Mouse (Mus musculus) brain, adult 2 months (tissue): ENCODE measurements at regions not wholly inside any gene's neighbourhood (a gene's known extent, or its start where the extent isn't known, plus 50 kb on each side); places are given as distances from the start of the nearest gene placed in this dataset.
A peak's percentile ranks its signal among the peaks of the same experiment; 100 is the strongest.
"Not testable (repeated sequence)": the region's sequence is repeated elsewhere in the genome, so short reads cannot be mapped to it uniquely, and the experiment has no call there.

Experiments
- DNase-seq: peaks from one replicate; pipeline ENCODE4 v3.0.0; 2011; ENCODE audit warnings: low read depth, low spot score

- DNase-seq, result peak; percentile 87
These were observed 149.3 kb upstream of the Kctd3 start for GRCm38 (mm10) chr1:189156906-189157305.

GRCm38 (mm10) chr1:189154376-189154775 lies 146.7 kb upstream of the Kctd3 start:
- peak; percentile 50 for DNase-seq

- no peak for DNase-seq
These were observed 145.5 kb upstream of the Kctd3 start for GRCm38 (mm10) chr1:189153150-189153549.

- DNase-seq, result no peak
These were observed 135.4 kb upstream of the Kctd3 start for GRCm38 (mm10) chr1:189142982-189143451.

GRCm38 (mm10) chr1:189142551-189142950 lies 134.9 kb upstream of the Kctd3 start:
- no peak for DNase-seq

GRCm38 (mm10) chr1:189141694-189142093 lies 134.1 kb upstream of the Kctd3 start:
- DNase-seq, result no peak

- peak; percentile 35 for DNase-seq
These were observed 129.2 kb upstream of the Kctd3 start for GRCm38 (mm10) chr1:189136731-189137385.

DNA sequence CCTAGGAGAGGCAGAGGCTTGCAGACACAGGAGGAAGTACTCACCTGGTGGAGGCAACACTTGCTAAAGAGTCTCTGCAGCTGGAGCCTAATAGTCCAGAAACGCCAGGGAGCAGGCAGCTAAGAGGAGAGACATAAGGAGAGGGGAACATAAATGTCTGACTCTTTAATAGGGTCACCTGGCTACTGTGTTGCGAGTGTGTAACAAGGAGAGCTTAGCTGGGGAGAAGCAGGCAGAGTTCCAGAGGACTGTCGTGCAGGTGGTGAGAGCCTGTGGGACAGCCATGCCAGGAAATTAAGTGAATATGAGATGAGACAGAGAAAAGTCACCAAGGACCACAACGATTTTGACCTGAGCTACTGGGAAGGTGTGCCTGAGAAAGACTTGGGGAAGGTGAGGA lies 128.2 kb upstream of the Kctd3 start:
- peak; percentile 41 for DNase-seq

- DNase-seq, result no peak
These were observed 121.1 kb upstream of the Kctd3 start for GRCm38 (mm10) chr1:189128706-189129105.

DNA sequence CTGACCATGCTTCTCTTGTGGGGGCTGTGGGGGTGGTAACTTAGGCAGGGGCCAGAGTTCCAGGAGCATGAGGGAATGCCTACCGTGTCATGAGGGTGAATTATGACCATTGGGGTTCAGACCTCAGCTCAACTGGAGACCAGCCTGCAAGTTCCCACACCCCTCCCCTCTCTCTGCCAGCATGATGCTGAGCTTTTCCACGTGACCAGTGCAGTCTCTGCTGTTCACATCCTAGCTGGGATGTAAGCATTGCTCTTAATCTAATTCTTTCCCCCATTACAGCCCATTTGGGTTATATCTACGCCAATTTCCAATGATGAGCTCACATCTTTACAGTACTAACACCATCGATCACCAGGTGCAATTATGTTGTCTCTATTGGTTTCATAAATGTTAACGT lies 120.6 kb upstream of the Kctd3 start:
- not testable (repeated sequence) for DNase-seq

- DNase-seq, result no peak
These were observed 119.7 kb upstream of the Kctd3 start for GRCm38 (mm10) chr1:189127367-189127766.

GRCm38 (mm10) chr1:189119941-189120735 lies 112.5 kb upstream of the Kctd3 start:
- DNase-seq, result peak; percentile 41

DNA sequence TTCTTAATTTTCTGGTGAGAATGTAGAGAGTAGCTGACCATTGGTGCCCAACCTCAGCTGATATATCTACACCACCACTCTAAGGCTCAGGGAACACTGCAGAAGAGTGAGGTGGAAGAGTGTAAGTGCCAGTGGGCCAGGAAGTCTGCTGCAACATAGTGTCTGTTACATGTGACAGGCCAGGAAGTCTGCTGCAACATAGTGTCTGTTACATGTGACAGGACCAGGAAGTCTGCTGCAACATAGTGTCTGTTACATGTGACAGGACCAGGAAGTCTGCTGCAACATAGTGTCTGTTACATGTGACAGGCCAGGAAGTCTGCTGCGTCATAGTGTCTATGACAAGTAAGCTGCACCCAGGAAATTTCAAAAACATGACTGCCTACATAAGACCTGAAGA lies 111.4 kb upstream of the Kctd3 start:
- not testable (repeated sequence) for DNase-seq

DNA sequence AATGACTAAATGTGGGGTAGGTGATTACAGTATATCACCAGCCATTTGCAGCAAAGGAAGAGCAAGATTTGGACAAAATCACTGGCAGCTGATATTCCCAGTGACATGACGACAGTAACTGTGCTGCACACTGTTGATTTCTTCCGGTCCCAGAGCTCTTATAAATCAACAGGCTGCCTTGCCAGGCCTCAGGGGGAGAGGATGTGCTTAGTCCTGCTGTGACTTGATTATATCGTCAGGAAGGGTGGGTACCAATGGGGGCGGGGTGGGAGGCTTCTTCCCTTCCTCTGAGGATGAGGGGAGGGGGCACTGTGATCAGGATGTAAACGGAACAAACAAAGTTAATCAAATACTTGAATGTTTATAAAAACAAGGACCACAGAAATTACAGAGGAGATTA lies 110.9 kb upstream of the Kctd3 start:
- no peak for DNase-seq

DNA sequence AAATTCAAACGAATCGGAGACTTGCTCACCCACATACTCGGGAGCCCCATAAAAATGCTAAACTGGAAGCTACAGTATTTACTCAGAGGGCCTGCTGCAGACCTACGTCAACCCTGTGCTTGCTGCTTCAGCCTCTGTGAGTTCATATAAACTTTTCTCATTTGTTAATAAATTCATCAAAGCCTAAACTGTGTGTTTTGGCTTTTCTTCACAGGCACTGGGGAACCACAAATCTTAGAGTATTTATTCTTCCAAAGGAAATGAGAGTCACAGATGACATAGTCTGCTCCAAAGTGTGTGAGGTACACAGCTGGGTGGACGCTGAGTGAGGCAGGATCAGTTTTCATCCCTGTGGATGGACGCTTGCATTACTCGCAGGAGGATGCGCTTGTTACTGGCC lies 108.3 kb upstream of the Kctd3 start:
- no peak for DNase-seq

DNA sequence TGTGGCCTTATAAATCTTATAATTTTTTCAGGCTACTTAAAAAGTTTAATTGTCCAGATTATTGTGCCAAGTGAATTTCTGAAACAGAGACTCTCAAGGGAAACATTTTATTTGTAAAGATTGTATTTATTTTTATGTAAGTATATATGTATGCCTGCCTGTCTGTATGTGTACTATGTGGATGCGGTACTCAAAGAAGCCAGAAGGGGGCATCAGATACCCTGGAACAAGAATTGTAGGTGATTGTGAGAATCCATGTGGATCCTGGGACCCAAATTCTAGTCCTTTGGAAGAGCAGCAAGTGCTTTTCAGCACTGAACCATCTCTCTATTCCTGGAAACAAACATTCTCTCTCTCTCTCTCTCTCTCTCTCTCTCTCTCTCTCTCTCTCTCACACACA lies 107.6 kb upstream of the Kctd3 start:
- DNase-seq, result no peak

DNA sequence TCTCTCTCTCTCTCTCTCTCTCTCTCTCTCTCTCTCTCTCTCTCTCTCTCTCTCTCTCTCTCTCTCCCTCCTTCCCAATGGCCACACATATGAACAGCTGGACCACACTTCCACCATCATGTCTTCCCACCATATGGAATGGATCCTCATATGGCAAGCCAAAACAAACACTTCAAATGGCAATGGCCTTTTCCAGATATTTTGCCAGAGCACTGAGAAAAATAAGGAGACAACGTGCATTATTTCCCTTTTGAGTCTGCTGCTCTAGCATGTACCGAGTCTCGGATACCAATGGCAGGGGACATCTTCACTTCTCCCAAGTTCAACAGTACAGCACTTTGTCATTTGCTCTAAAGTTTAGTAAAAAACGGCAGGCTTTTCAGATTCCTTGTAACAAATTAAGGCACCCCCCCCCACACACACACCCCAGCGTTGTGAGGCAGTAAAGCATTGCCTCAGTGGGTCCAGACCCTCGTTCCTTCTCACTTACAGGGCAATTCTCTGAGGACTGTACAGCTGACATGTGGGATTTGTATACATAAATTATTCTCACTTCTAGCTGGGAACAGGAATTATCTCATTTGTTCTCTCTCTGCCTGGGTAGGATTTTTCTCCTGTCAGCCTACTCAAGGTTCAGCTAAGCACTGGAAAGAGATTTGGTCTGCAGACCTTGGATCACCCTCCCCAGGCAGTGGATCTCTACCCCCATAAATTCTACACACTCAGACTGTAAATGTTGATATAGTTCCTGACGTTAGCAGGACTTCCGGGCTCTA lies 100.8 kb upstream of the Kctd3 start:
- no peak for DNase-seq

- DNase-seq, result peak; percentile 60
These were observed 100.2 kb upstream of the Kctd3 start for GRCm38 (mm10) chr1:189107841-189108240.

- DNase-seq, result no peak
These were observed 99.5 kb upstream of the Kctd3 start for GRCm38 (mm10) chr1:189107156-189107555.

GRCm38 (mm10) chr1:189105276-189105675 lies 97.6 kb upstream of the Kctd3 start:
- no peak for DNase-seq

DNA sequence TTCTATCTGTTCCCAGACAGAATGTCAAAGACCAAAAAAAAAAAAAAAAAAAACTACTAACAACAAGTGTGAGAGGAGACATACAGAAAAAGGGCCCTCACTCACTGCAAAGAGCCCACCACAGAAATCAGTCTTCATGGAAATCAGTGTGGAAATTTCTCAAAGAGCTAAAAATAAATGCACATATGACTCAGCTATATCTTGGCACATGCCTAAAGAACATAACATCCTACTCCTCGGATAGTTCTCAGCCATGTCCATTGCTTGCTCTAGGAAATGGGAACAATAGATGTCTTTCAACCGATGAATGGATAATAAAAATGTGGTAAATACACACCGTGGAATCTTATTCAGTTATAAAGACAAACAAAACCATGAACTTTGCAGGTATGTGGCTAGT lies 95.1 kb upstream of the Kctd3 start:
- no peak for DNase-seq

GRCm38 (mm10) chr1:189099121-189099520 lies 91.5 kb upstream of the Kctd3 start:
- DNase-seq, result no peak
